Mouse (Mus musculus) cortical plate, adult 2 months (tissue): ENCODE data around the gene Wfdc12. TPM values are rescaled to one million over a fixed set of nuclear protein-coding genes. Genes with fewer than 3 reads are reported as not detected.

ENCODE experiments used
- H3K27ac ChIP-seq: fragments of 200-500 bp; 2 replicates; pipeline ENCODE4 v1.5.1; 2012; ENCODE audit warnings: low read length, control low read depth, inconsistent platforms; ENCODE audit not compliant: insufficient read depth
- H3K4me1 ChIP-seq: fragments of 200-500 bp; 2 replicates; pipeline ENCODE4 v1.6.1; 2011; ENCODE audit warnings: low read length; ENCODE audit not compliant: control insufficient read depth, insufficient read depth
- H3K4me3 ChIP-seq: fragments of 200-500 bp; 2 replicates; pipeline ENCODE4 v1.5.1; 2011; ENCODE audit warnings: mild to moderate bottlenecking, low read length, control low read depth; ENCODE audit not compliant: insufficient read depth
- CTCF ChIP-seq: fragments of 200-500 bp; IDR thresholded peaks from 2 replicates; pipeline ENCODE4 v1.5.1; 2011; ENCODE audit warnings: mild to moderate bottlenecking, control low read depth, low read length; ENCODE audit not compliant: insufficient read depth; ENCODE audit errors: extremely low read depth
- POLR2A ChIP-seq: fragments of 200-500 bp; IDR thresholded peaks from 2 replicates; pipeline ENCODE4 v1.6.1; 2011; ENCODE audit warnings: mild to moderate bottlenecking, low read length, control low read depth; ENCODE audit not compliant: insufficient read depth; ENCODE audit errors: extremely low read depth
- polyA plus RNA-seq: library from polyadenylated mRNA; depleted of rRNA; stranded (reverse); fragments of >200 nt; gene quantifications from 2 replicates; pipeline ENCODE4 v1.2.3, GENCODE M21; 2012

Gene Wfdc12
- polyA plus RNA-seq, 1 experiment = 0.19 TPM

GRCm38 (mm10) chr2:164199626-164200327 is 9.4 kb upstream of the Wfdc12 start, which contains the start of gene Wfdc15a:
Wfdc15a (minus strand) TSS chr2:164200130.
- Histone ChIP-seq H3K4me1 (no peaks in the 10 kb centered on the region), H3K4me3 (no peak within 1 kb of the TSS), H3K27ac (no peak within 1 kb of the TSS)
- TF ChIP-seq CTCF (no peak), POLR2A (no peak)

DNA sequence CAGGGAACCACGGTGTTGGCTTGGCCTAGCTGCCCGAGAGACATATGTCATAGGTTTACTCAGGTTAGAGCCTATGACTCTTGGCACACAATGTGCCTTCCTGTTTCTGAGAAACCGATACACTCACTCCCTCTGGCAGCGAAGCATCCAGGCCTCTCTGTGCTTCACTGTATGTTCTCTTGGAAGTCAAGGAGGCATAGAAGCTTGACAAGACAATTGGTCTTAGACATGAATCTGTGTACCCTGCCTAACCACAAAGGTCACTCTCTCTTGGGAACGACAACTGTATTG is 6.2 kb upstream of the Wfdc12 start:
- Histone ChIP-seq H3K4me1 (no peaks in the 10 kb centered on the region), H3K4me3 (no peak overlapping the region), H3K27ac (no peak overlapping the region)
- TF ChIP-seq CTCF (no peak), POLR2A (no peak)

GRCm38 (mm10) chr2:164195971-164196699 is 5.7 kb upstream of the Wfdc12 start:
- no peak overlapping the region for H3K4me3 ChIP-seq
- H3K4me1 ChIP-seq = no peaks in the 10 kb centered on the region
- H3K27ac ChIP-seq = no peak overlapping the region
- TF ChIP-seq CTCF (no peak), POLR2A (no peak)

- no peak overlapping the region for H3K27ac ChIP-seq
- H3K4me3 ChIP-seq = no peak overlapping the region
- TF ChIP-seq CTCF (no peak), POLR2A (no peak)
- no peaks in the 10 kb centered on the region for H3K4me1 ChIP-seq
Measured at GRCm38 (mm10) chr2:164194959-164195630, 4.7 kb upstream of the Wfdc12 start.

DNA sequence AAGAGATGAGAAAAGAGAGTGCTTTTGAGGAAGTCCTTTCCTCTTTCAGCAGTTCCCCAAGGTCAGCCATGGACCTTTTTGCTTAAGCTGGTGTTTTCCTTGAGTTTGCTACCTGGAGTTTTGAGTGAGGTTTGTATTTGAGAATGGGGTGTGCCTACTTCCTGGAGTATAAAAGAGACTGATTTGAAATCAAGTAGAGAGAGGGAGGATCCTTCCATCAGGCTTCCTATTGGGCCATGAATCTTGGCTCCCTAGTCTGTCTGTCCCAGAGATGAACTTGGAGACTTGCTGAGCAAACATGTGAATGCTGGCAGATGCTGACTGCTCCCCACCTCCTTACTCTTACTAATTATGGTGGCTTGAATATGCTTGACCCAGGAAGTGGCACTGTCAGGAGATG is 1.9 kb upstream of the Wfdc12 start:
- Histone ChIP-seq H3K4me1 (no peaks in the 10 kb centered on the region), H3K27ac (no peak overlapping the region), H3K4me3 (no peak overlapping the region)
- no peak for TF ChIP-seq CTCF

DNA sequence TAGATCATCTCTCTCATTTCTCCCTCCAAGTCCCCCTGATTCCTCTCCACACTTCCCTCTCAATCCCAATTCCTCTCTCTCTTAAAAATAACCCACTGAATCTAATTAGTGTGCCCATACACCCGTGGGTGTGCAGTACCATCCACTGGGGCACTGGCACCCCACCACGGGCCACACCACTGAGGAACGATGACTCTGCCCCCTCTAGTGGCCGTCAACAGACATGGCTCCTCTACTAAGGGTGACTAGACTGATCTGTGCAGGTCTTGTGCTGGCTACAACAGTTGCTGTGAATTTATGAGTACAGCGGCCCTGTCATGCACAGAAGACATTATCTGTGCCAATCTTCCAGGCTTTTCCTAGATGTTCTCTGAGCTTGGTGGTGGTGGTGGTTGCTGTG is 1.7 kb downstream of the Wfdc12 start:
- TF ChIP-seq CTCF (peak; percentile 32), POLR2A (no peak)
- H3K27ac ChIP-seq = no peak overlapping the region
- no peaks in the 10 kb centered on the region for H3K4me1 ChIP-seq
- H3K4me3 ChIP-seq = no peak overlapping the region

DNA sequence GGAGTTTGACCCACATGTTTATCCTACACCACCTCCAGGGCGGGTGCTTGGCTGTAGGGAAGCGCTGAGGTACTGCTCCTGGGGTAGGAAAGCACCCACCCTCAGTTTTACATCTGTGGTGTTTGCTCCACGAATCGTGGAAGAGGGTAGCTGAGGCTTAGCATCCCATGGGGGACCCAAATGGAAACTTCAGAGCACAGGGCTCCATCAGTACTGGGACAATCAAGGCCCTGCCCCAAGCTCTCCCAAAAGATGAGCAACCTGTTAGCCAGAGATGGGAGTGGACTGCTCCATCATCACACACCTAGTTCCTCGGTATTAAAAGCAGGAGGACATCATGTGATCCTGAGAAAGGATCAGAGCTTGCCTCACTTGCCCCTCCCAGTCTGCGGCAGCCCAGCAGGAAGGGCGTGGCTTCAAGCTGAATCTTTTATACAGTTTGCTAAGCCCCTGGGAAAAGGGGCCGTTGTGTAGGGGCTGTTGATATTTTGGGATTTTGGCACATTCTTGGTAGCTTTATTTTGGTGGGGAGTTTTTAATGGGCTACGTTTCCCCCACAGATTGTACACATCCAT is 6.2 kb downstream of the Wfdc12 start:
- no peak overlapping the region for H3K4me3 ChIP-seq
- no peaks in the 10 kb centered on the region for H3K4me1 ChIP-seq
- no peak for TF ChIP-seq POLR2A
- TF ChIP-seq CTCF = no peak
- H3K27ac ChIP-seq = no peak overlapping the region

- no peak for TF ChIP-seq POLR2A
- no peak for TF ChIP-seq CTCF
- no peak overlapping the region for H3K27ac ChIP-seq
- H3K4me3 ChIP-seq = no peak overlapping the region
- no peaks in the 10 kb centered on the region for H3K4me1 ChIP-seq
Measured at GRCm38 (mm10) chr2:164183340-164183739, 7.1 kb downstream of the Wfdc12 start.

GRCm38 (mm10) chr2:164182692-164183255 is 7.6 kb downstream of the Wfdc12 start, which contains the start of gene Wfdc5:
Wfdc5 (minus strand) TSS chr2:164182742.
- H3K27ac ChIP-seq = no peak within 1 kb of the TSS

More at GRCm38 (mm10) chr2:164182692-164183255, 7.6 kb downstream of the Wfdc12 start, which contains the start of gene Wfdc5:
- no peak for TF ChIP-seq POLR2A
- no peak for TF ChIP-seq CTCF
- Histone ChIP-seq H3K4me3 (no peak within 1 kb of the TSS), H3K4me1 (no peaks in the 10 kb centered on the region)
